Mouse (Mus musculus) left cerebral cortex, adult 2 months (tissue): ENCODE results near the gene Mgrn1. TPM values are rescaled to one million over a fixed set of nuclear protein-coding genes. Genes with fewer than 3 reads are reported as not detected.

ENCODE experiments used
- DNase-seq, 2 experiments: peaks; one replicate each; pipeline ENCODE4 v3.0.0; 2021 to 2022; ENCODE audit warnings: low spot score in 2 of 2, mixed read lengths in 1 of 2; ENCODE audit errors: extremely low spot score in 1 of 2
- H3K27ac ChIP-seq: fragments of 200-600 bp; 2 replicates; pipeline ENCODE4 v1.8.1; 2022
- H3K4me3 ChIP-seq: fragments of 200-600 bp; 2 replicates; pipeline ENCODE4 v1.8.1; 2022
- CTCF ChIP-seq: fragments of 200-600 bp; IDR thresholded peaks from 2 replicates; pipeline ENCODE4 v1.8.1; 2022; ENCODE audit warnings: antibody characterized with exemption, mild to moderate bottlenecking, moderate library complexity
- intact Hi-C: fragments of 180-260 bp; cut with DNase I; formaldehyde crosslinking; loops from one replicate; pipeline ENCODE4 v1.15.1; 2025
- total RNA-seq, 2 experiments: library from RNA; stranded (reverse); gene quantifications; 2 replicates each; pipeline ENCODE4 v1.2.3; 2021

The Mgrn1 gene
- total RNA-seq, 2 experiments from 2014 or later, result 208 to 211 TPM

GRCm38 (mm10) chr16:4912907-4913782, 27.1 kb downstream of the Mgrn1 start:
- TF ChIP-seq CTCF, result no peak
- intact Hi-C loops, result loop anchor here (1.0 to 2.0 kb wide), 2 partner anchors 26 to 34 kb away; partner anchors contain the start of gene Mgrn1
- no peak overlapping the region for H3K4me3 ChIP-seq
- peak in 1 of 2 experiments; percentile 13 for DNase-seq
- H3K27ac ChIP-seq, result peak overlapping the region; percentile 80

- H3K4me3 ChIP-seq, result no peak overlapping the region
- TF ChIP-seq CTCF, result peak; percentile 98
- peak overlapping the region; percentile 81 for H3K27ac ChIP-seq
- peak; percentile 86 to 90 for DNase-seq
- intact Hi-C loops, result loop anchor here (1.0 to 2.0 kb wide), 2 partner anchors 27 to 35 kb away; partner anchors contain the start of gene Mgrn1
Observed at GRCm38 (mm10) chr16:4913783-4914735, 28.0 kb downstream of the Mgrn1 start.

DNA sequence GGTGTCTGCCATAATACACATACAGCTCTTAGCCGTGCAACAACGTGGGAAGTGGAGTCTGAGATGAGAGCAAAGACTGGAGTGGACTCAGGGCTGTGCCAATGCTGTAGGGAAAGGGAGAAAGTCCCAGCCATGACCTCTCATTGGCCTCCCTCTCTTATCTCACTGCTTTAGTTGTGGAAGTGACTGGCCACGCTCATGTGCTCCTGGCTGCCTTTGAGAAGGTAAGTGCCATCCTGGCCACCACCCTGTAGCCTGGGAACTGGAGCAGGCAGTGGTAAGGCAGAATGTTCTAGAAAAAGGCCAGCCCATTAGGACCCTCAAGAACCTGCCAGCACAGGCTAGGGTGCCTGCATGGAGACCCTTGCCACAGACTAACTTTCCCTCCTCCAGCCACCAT, 29.9 kb downstream of the Mgrn1 start:
- Histone ChIP-seq H3K4me3 (no peak overlapping the region), H3K27ac (no peak overlapping the region)
- intact Hi-C loops, result no loop called here
- no peak for TF ChIP-seq CTCF
- peak in 1 of 2 experiments; percentile 6 for DNase-seq

- no peak overlapping the region for H3K27ac ChIP-seq
- DNase-seq, result no peak
- H3K4me3 ChIP-seq, result no peak overlapping the region
- intact Hi-C loops, result no loop called here
- TF ChIP-seq CTCF, result no peak
Observed at GRCm38 (mm10) chr16:4916608-4917007, 30.6 kb downstream of the Mgrn1 start.

GRCm38 (mm10) chr16:4920556-4920955, 34.5 kb downstream of the Mgrn1 start:
- intact Hi-C loops, result no loop called here
- no peak overlapping the region for H3K27ac ChIP-seq
- H3K4me3 ChIP-seq, result no peak overlapping the region
- TF ChIP-seq CTCF, result no peak
- DNase-seq, result no peak

DNA sequence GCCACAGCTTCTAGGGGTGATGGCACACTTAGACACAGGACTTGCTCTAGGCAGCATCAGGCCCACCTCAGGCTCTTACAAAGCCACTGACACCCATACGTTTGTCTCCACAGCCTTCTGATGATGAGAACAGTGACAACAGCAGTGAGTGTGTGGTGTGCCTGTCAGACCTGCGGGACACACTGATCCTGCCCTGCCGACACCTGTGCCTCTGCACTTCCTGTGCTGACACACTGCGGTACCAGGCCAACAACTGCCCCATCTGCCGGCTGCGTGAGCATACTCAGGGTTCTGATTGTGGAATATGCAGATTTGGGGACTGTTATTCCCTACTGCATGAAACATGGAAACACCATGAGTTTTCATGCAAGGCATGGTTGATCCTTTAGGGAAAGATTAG, 36.4 kb downstream of the Mgrn1 start:
- DNase-seq, result no peak
- no peak; the same call in 1 of the 2 replicates for TF ChIP-seq CTCF
- Histone ChIP-seq H3K27ac (peak overlapping the region; percentile 38), H3K4me3 (no peak overlapping the region)
- intact Hi-C loops, result no loop called here

DNA sequence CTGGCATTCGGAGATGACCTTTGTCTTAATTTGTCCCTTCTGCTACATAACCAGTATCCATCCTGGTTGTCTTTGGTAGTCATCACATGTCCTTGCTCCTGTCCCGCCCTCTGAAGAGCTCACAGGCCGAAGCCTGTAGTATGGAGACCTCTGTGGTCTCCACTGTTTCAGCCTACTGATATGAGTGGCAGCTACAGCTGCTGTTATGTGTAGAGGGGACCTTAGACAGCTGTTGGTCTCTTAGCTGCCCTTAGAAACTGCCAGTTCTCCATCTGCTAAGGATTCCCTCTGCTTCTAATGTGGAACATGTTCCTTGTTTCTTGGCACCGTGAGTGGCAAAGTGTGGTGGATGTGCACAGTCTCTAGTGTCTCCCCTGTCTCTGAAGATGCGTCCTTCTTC, 37.9 kb downstream of the Mgrn1 start:
- intact Hi-C loops, result no loop called here
- no peak for DNase-seq
- TF ChIP-seq CTCF, result no peak
- Histone ChIP-seq H3K27ac (no peak overlapping the region), H3K4me3 (no peak overlapping the region)

GRCm38 (mm10) chr16:4927967-4928366, 41.9 kb downstream of the Mgrn1 start:
- Histone ChIP-seq H3K4me3 (no peak overlapping the region), H3K27ac (no peak overlapping the region)
- no peak for TF ChIP-seq CTCF
- no peak for DNase-seq
- intact Hi-C loops, result no loop called here

- intact Hi-C loops, result no loop called here
- TF ChIP-seq CTCF, result no peak
- no peak overlapping the region for H3K27ac ChIP-seq
Observed at GRCm38 (mm10) chr16:4928474-4928873, 42.4 kb downstream of the Mgrn1 start.

GRCm38 (mm10) chr16:4932429-4932828, 46.4 kb downstream of the Mgrn1 start:
- Histone ChIP-seq H3K27ac (peak overlapping the region; percentile 63; the same call in 1 of the 2 replicates), H3K4me3 (no peak overlapping the region)
- DNase-seq, result no peak
- TF ChIP-seq CTCF, result no peak; the same call in 1 of the 2 replicates
- intact Hi-C loops, result no loop called here

More at GRCm38 (mm10) chr16:4928474-4928873, 42.4 kb downstream of the Mgrn1 start:
- no peak overlapping the region for H3K4me3 ChIP-seq
- no peak for DNase-seq

GRCm38 (mm10) chr16:4935430-4935829, 49.4 kb downstream of the Mgrn1 start:
- Histone ChIP-seq H3K4me3 (no peak overlapping the region), H3K27ac (no peak overlapping the region; the same call in 1 of the 2 replicates)
- intact Hi-C loops, result no loop called here
- no peak for DNase-seq
- no peak for TF ChIP-seq CTCF
